Mouse (Mus musculus) mature B cell (primary cell): ENCODE results near the gene Retreg1.
"Not testable (repeated sequence)": the region's sequence is repeated elsewhere in the genome, so short reads cannot be mapped to it uniquely, and the experiment has no call there.

Experiments used
- in situ Hi-C: fragments of 300-500 bp; cut with MboI; formaldehyde crosslinking; loops from 2 replicates; pipeline ENCODE4 v1.14.3; 2019

Retreg1 gene

GRCm38 (mm10) chr15:25946482-25946881 is 103.5 kb downstream of the Retreg1 start:
- in situ Hi-C loops, result no loop called here

DNA sequence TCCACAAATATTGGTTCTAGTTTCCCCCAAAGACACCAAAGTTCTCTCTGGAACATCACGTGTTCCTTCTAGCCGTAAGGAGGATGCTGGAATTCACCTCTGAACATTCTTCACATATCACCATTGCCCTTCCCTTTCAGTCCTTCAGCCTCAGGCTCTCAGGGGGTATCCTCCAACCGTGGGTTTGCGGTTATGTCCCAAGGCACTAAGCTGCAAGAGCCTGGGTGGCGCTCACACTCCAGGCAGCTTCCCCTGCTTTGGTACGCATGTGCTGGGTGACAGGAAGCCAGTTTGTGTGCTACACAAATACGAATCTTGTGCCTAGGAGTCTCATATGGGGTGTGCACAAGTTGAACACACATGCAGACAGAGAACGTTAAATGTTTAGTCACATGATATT is 104.4 kb downstream of the Retreg1 start:
- in situ Hi-C loops, result no loop called here

DNA sequence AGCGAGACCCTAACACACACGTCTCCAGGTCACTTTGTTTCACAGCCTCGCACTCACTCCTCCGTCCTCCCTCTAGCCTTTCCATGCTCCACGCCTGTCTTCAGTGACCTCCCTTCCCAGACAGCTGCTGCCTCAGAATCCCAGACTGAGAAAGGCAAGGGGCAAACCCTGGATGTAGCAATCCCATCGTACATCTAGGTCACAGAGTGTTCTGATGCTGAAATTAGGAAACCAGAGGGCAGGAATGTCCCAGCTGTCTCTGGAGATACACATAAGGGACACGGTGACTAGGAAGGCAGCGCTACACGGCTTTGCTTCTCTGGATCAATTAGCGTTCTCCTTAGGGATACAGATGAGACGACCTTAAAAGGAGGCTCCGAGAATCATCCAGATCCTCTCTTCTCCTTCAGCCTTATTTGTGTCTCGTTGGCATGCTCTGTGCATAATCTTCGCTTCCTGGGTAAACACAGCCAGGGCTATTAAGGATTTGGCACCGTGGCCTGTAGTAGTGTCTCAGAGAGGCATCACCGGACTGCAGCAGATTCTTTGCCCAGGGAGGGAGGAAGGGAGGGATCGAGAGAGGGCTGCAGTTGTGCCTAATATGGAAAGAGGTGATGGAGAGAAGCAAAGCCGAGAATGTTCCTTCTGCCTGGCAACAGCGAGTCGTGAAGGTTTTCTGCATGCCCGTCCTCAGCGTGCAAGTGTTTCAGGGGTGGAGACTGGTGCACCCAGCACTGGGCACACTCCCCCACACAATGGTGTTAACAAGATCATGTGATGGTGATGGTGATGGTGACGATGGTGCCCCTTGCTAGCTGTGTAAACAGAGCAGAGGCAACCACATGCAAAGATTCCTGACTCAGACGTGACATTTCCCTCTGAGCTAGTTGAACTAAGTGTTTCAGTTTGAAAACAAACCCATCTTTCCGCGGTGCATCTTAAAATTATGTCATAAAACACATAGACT is 105.6 kb downstream of the Retreg1 start:
- in situ Hi-C loops, result no loop called here

GRCm38 (mm10) chr15:25949696-25950095 is 106.7 kb downstream of the Retreg1 start:
- in situ Hi-C loops, result loop anchor here (25.0 kb wide), 1 partner anchor 337 kb away; the partner anchor contains the start of gene Myo10

GRCm38 (mm10) chr15:25950584-25950983 is 107.6 kb downstream of the Retreg1 start:
- in situ Hi-C loops, result loop anchor here (25.0 kb wide), 1 partner anchor 338 kb away; the partner anchor contains the start of gene Myo10

DNA sequence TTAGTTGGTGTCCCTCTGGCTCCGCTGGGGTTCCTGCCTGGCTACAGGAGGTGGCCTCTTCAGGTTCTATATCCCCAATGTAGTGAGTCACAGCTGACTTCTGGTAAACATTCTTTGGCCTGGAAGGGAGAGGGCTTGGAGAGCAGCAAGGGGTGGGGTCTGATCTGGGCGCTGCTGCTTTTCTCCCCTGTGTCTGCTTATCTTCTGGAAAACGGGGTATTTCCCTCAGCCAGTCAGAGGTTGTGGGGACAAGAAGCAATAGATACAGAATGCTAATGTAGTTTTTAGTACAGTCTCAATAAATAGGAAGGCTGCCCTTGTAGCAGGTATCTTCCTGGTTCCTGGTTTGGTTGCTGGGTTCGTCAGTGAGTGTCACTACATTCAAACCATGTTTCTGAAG is 108.1 kb downstream of the Retreg1 start:
- in situ Hi-C loops, result loop anchor here (25.0 kb wide), 1 partner anchor 339 kb away; the partner anchor contains the start of gene Myo10

GRCm38 (mm10) chr15:25956001-25956400 is 113.0 kb downstream of the Retreg1 start:
- in situ Hi-C loops, result loop anchor here (25.0 kb wide), 1 partner anchor 344 kb away; the partner anchor contains the start of gene Myo10

DNA sequence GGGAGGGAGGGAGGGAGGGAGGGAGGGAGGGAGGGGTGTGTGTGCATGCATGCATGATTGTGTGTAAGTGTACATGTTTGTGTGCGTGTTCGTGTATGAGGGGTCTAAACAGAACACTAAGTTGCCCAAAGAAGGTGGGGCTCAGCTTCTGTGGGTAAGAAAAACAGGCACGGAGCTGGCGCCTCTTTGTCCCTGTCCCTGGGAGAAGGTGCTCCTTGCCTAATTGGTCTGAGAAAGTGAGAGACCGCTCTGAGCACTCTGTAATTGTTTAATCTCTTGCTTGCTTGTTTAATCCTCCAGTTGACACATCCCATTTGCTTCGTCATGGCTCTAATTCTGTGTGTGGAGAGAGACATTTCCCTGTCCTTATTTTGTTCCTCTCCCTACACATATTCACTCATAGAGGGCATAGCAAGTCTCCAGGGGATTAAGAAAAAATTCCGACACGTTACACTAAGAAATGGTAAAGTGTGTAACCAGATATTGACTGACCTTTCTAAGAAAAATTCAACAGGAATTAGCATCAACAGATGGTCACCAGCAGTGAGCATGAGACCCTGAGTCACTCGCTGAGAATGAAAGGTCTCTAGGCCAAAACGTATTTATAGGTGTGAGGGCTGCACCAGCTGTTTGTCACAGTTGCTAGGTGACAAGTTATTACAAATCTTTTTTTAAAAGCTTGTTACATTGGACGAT is 113.6 kb downstream of the Retreg1 start:
- in situ Hi-C loops, result loop anchor here (25.0 kb wide), 1 partner anchor 344 kb away; the partner anchor contains the start of gene Myo10

- in situ Hi-C loops, result loop anchor here (25.0 kb wide), 1 partner anchor 345 kb away; the partner anchor contains the start of gene Myo10
Observed at GRCm38 (mm10) chr15:25957651-25958050, 114.7 kb downstream of the Retreg1 start.

DNA sequence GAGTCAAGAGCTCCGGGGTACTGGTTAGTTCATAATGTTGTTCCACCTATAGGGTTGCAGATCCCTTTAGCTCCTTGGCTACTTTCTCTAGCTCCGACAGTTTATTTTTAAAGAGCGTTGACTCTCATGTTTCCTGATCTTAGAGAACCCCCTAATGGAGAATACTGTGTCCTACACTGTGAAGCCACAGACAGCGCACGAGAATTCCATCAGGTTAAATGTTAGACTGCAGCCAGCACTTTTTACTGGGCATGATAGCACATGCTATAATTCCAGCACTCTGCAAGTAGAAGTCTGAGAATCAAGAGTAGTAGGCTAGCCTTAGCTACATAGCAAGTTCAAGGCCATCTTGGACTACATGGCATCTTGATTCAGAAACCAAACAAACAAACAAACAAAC is 116.4 kb downstream of the Retreg1 start:
- in situ Hi-C loops, result loop anchor here (25.0 kb wide), 1 partner anchor 347 kb away; the partner anchor contains the start of gene Myo10

DNA sequence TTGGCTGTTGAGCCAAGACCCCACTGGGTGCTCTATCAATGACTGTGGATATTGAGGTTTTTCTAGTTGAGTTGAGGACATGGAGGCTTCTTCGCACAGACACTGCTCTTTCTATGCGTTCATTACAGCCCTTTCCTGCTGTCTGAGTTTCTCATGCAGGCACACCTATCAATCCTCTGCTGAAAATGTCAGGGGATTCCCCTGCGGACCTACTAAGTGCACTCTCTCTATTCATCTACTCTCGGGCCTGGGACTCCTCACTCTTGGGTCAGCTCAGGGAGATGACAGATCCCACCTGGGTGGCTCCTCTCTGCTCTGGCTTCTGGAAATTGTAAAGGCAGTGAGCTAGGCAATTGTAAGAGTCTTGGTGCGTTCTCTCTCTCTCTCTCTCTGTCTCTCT is 117.3 kb downstream of the Retreg1 start:
- in situ Hi-C loops, result loop anchor here (25.0 kb wide), 1 partner anchor 348 kb away; the partner anchor contains the start of gene Myo10

GRCm38 (mm10) chr15:25966220-25966774 is 123.3 kb downstream of the Retreg1 start:
- in situ Hi-C loops, result loop anchor here (25.0 kb wide), 1 partner anchor 354 kb away; the partner anchor contains the start of gene Myo10

GRCm38 (mm10) chr15:25971596-25971995 is 128.6 kb downstream of the Retreg1 start:
- in situ Hi-C loops, result loop anchor here (10.0 to 25.0 kb wide), 2 partner anchors 167 to 359 kb away; partner anchors contain the start of gene Myo10

- in situ Hi-C loops, result loop anchor here (10.0 to 25.0 kb wide), 2 partner anchors 168 to 360 kb away; partner anchors contain the start of gene Myo10
Observed at GRCm38 (mm10) chr15:25972758-25973157, 129.8 kb downstream of the Retreg1 start.

DNA sequence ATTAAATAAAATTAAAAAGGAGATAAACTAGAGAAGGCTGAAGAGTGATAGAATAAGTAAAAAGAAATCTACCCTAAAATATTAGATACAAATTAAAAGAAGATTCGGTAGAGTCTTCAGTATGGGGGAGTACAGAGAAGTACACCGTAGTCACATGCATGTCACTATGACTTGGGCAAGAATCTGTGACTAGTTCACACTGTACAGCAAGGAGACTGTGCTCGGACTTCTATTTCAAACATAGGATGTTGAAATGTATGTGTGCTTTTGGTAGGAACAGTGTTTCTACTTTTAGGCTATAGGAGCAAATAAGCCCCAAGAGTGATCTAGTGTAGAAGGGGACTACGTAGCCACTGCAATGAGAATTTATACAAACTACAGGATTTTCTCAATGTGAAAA is 131.4 kb downstream of the Retreg1 start:
- in situ Hi-C loops, result loop anchor here (10.0 to 25.0 kb wide), 2 partner anchors 170 to 362 kb away; partner anchors contain the start of gene Myo10

DNA sequence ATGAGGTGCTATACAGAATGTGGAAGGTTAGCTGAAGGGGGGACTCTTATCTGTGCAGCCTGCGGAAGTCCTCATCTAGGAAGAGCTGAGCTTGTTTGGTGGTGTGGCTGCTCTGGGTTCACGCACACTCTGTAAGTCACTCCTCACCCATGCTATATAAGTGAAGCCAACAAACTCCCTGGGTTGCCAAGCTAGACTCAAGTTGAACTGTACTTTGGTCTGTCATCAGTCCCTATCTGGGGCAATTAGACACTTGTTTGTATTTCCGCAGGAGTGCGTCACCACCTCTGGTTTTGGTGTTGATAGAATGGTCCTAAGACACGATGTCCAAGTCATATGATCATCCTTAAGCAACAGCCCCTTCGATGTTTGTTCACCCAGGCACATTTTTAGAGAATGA is 132.8 kb downstream of the Retreg1 start:
- in situ Hi-C loops, result loop anchor here (10.0 kb wide), 1 partner anchor 171 kb away; no protein-coding TSS in a partner anchor

- in situ Hi-C loops, result not testable (repeated sequence)
Observed at GRCm38 (mm10) chr15:25983614-25984013, 140.6 kb downstream of the Retreg1 start.

- in situ Hi-C loops, result no loop called here
Observed at GRCm38 (mm10) chr15:25984067-25984733, 141.2 kb downstream of the Retreg1 start, which contains the start of gene Zfp622. Gene Zfp622 (plus strand): TSS chr15:25984366.

DNA sequence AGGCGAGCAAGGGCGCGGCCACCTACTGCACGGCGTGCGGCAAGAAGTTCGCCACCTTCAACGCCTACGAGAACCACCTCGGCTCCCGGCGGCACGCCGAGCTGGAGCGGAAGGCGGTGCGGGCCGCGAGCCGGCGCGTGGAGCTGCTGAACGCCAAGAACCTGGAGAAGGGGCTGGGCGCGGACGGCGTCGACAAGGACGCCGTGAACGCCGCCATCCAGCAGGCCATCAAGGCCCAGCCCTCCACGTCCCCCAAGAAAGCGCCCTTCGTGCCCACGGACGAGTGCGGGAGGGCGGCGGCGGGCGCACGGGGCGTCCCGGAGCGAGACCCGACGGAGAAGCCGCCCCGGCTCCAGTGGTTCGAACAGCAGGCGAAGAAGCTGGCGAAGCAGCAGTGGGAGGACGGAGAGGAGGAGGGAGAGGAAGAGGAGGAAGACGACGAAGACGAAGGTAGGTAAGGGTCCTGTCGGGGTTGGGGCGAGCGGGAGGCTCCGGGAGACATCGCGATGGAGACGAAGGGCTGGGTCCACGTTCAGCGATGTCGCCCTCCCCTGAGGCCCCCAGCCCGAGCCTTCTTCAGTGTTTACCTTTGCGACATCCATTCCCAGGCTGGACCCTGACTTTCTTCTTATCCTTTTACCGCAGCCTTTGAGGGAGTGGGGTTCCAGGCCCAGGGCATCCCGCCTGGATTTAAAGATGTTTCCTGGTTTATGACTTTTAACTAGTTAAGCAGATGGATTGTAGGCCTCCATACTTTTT is 141.9 kb downstream of the Retreg1 start:
- in situ Hi-C loops, result no loop called here
